Mouse (Mus musculus): ENCODE results near the gene Sun2. TPM values are rescaled to one million over a fixed set of nuclear protein-coding genes. Genes with fewer than 3 reads are reported as not detected.

The Sun2 gene
- polyA plus RNA-seq, 1 experiment from 2014 or later: 8.1 TPM

GRCm38 (mm10) chr15:79753873-79754272 is 11.5 kb upstream of the Sun2 start:
- H3K9ac ChIP-seq: peak overlapping the region; percentile 50; the same call in 1 of the 2 replicates
- no peaks in the 10 kb centered on the region for H3K36me3 ChIP-seq (ENCODE audit: poor library complexity, severe bottlenecking)
- H3K27ac ChIP-seq: no peak overlapping the region
- no peak overlapping the region for H3K4me2 ChIP-seq
- H3K27me3 ChIP-seq: no peaks in the 10 kb centered on the region
- ATAC-seq: no peak
- H3K4me3 ChIP-seq: no peak overlapping the region
- WGBS: 51% methylated on average over 4 of the region's 4 CpGs
- H3K4me1 ChIP-seq: peaks cover 9% of the 10 kb centered on the region
- no peaks in the 10 kb centered on the region for H3K9me3 ChIP-seq (replicated peaks)

GRCm38 (mm10) chr15:79753420-79753752 is 11.1 kb upstream of the Sun2 start:
- Histone ChIP-seq H3K4me3 (no peak overlapping the region), H3K9ac (no peak overlapping the region), H3K4me1 (peaks cover 9% of the 10 kb centered on the region), H3K27me3 (no peaks in the 10 kb centered on the region), H3K36me3 (ENCODE audit: poor library complexity, severe bottlenecking) (no peaks in the 10 kb centered on the region), H3K4me2 (no peak overlapping the region), H3K9me3 (replicated peaks) (no peaks in the 10 kb centered on the region), H3K27ac (no peak overlapping the region)
- 89% methylated on average over 3 of the region's 3 CpGs for WGBS
- no peak for ATAC-seq

GRCm38 (mm10) chr15:79752742-79753419 is 10.5 kb upstream of the Sun2 start:
- Histone ChIP-seq H3K27me3 (no peaks in the 10 kb centered on the region), H3K27ac (no peak overlapping the region), H3K4me3 (no peak overlapping the region), H3K9ac (no peak overlapping the region), H3K9me3 (replicated peaks) (no peaks in the 10 kb centered on the region), H3K4me2 (no peak overlapping the region), H3K4me1 (peaks cover 9% of the 10 kb centered on the region), H3K36me3 (ENCODE audit: poor library complexity, severe bottlenecking) (no peaks in the 10 kb centered on the region)
- 24% methylated on average over 11 of the region's 11 CpGs for WGBS
- peak; percentile 50; the same call in 1 of the 2 replicates for ATAC-seq

GRCm38 (mm10) chr15:79751772-79752171 is 9.4 kb upstream of the Sun2 start:
- Histone ChIP-seq H3K4me3 (no peak overlapping the region), H3K4me2 (no peak overlapping the region), H3K36me3 (ENCODE audit: poor library complexity, severe bottlenecking) (no peaks in the 10 kb centered on the region), H3K9me3 (replicated peaks) (no peaks in the 10 kb centered on the region), H3K4me1 (peaks cover 9% of the 10 kb centered on the region), H3K27me3 (no peaks in the 10 kb centered on the region), H3K9ac (no peak overlapping the region), H3K27ac (no peak overlapping the region)
- no peak for ATAC-seq
- 85% methylated on average over 17 of the region's 17 CpGs for WGBS

- Histone ChIP-seq H3K9ac (no peak overlapping the region), H3K36me3 (ENCODE audit: poor library complexity, severe bottlenecking) (no peaks in the 10 kb centered on the region), H3K4me1 (no peaks in the 10 kb centered on the region), H3K27ac (no peak overlapping the region), H3K27me3 (no peaks in the 10 kb centered on the region), H3K9me3 (replicated peaks) (no peaks in the 10 kb centered on the region), H3K4me2 (no peak overlapping the region), H3K4me3 (no peak overlapping the region)
- WGBS: 88% methylated on average over 8 of the region's 8 CpGs
- no peak for ATAC-seq
These were observed 7.9 kb upstream of the Sun2 start for GRCm38 (mm10) chr15:79750266-79750665.

- no peaks in the 10 kb centered on the region for H3K4me1 ChIP-seq
- no peaks in the 10 kb centered on the region for H3K9me3 ChIP-seq (replicated peaks)
- no peak for ATAC-seq
- no peaks in the 10 kb centered on the region for H3K27me3 ChIP-seq
- H3K9ac ChIP-seq: no peak overlapping the region
- no peak overlapping the region for H3K27ac ChIP-seq
- no peak overlapping the region for H3K4me2 ChIP-seq
- no peaks in the 10 kb centered on the region; the same call in 1 of the 2 replicates for H3K36me3 ChIP-seq (ENCODE audit: poor library complexity, severe bottlenecking)
- no peak overlapping the region for H3K4me3 ChIP-seq
- WGBS: 92% methylated on average over 7 of the region's 7 CpGs
These were observed 6.8 kb upstream of the Sun2 start for GRCm38 (mm10) chr15:79749162-79749561.

GRCm38 (mm10) chr15:79747998-79748397 is 5.7 kb upstream of the Sun2 start:
- no peak overlapping the region for H3K9ac ChIP-seq
- 0 out of 2 replicates have a peak, but pooled peaks have one; percentile 17 for ATAC-seq
- no peak overlapping the region for H3K27ac ChIP-seq
- peaks cover 3% of the 10 kb centered on the region for H3K4me1 ChIP-seq
- H3K36me3 ChIP-seq (ENCODE audit: poor library complexity, severe bottlenecking): no peaks in the 10 kb centered on the region; the same call in 1 of the 2 replicates
- no peak overlapping the region for H3K4me3 ChIP-seq
- no peak overlapping the region for H3K4me2 ChIP-seq
- no peaks in the 10 kb centered on the region for H3K9me3 ChIP-seq (replicated peaks)
- 47% methylated on average over 11 of the region's 11 CpGs for WGBS
- no peaks in the 10 kb centered on the region for H3K27me3 ChIP-seq

GRCm38 (mm10) chr15:79745883-79746282 is 3.5 kb upstream of the Sun2 start:
- Histone ChIP-seq H3K36me3 (ENCODE audit: poor library complexity, severe bottlenecking) (no peaks in the 10 kb centered on the region; the same call in 1 of the 2 replicates), H3K4me1 (peaks cover 12% of the 10 kb centered on the region), H3K9me3 (replicated peaks) (no peaks in the 10 kb centered on the region), H3K4me3 (no peak overlapping the region), H3K4me2 (no peak overlapping the region), H3K27me3 (no peaks in the 10 kb centered on the region), H3K27ac (no peak overlapping the region), H3K9ac (no peak overlapping the region)
- no peak for ATAC-seq
- 90% methylated on average over 5 of the region's 5 CpGs for WGBS

- no peaks in the 10 kb centered on the region for H3K9me3 ChIP-seq (replicated peaks)
- H3K27me3 ChIP-seq: no peaks in the 10 kb centered on the region
- no peak overlapping the region for H3K27ac ChIP-seq
- H3K9ac ChIP-seq: no peak overlapping the region
- ATAC-seq: no peak
- no peak overlapping the region for H3K4me3 ChIP-seq
- WGBS: 87% methylated on average over 10 of the region's 10 CpGs
- no peak overlapping the region for H3K4me2 ChIP-seq
- H3K36me3 ChIP-seq (ENCODE audit: poor library complexity, severe bottlenecking): no peaks in the 10 kb centered on the region; the same call in 1 of the 2 replicates
- H3K4me1 ChIP-seq: peaks cover 17% of the 10 kb centered on the region
These were observed 3.0 kb upstream of the Sun2 start for GRCm38 (mm10) chr15:79745312-79745711.

- ATAC-seq: no peak
- H3K9me3 ChIP-seq (replicated peaks): no peaks in the 10 kb centered on the region
- no peak overlapping the region for H3K4me3 ChIP-seq
- H3K4me2 ChIP-seq: no peak overlapping the region
- peaks cover 2% of the 10 kb centered on the region for H3K36me3 ChIP-seq (ENCODE audit: poor library complexity, severe bottlenecking)
- H3K27ac ChIP-seq: no peak overlapping the region
- WGBS: 77% methylated on average over 8 of the region's 8 CpGs
- H3K27me3 ChIP-seq: no peaks in the 10 kb centered on the region
- no peak overlapping the region for H3K9ac ChIP-seq
- H3K4me1 ChIP-seq: peaks cover 23% of the 10 kb centered on the region
These were observed 2.4 kb upstream of the Sun2 start for GRCm38 (mm10) chr15:79744742-79745141.

- Histone ChIP-seq H3K4me1 (peaks cover 27% of the 10 kb centered on the region), H3K4me3 (no peak overlapping the region), H3K9me3 (replicated peaks) (no peaks in the 10 kb centered on the region), H3K27me3 (no peaks in the 10 kb centered on the region), H3K27ac (no peak overlapping the region), H3K9ac (no peak overlapping the region), H3K4me2 (no peak overlapping the region), H3K36me3 (ENCODE audit: poor library complexity, severe bottlenecking) (peaks cover 10% of the 10 kb centered on the region)
- ATAC-seq: no peak
- 95% methylated on average over 11 of the region's 11 CpGs for WGBS
These were observed 1.7 kb upstream of the Sun2 start for GRCm38 (mm10) chr15:79744001-79744400.

GRCm38 (mm10) chr15:79742706-79743023 is 329 bp upstream of the Sun2 start:
- ATAC-seq: no peak
- Histone ChIP-seq H3K4me1 (peaks cover 34% of the 10 kb centered on the region), H3K9ac (peak overlapping the region; percentile 91), H3K9me3 (replicated peaks) (no peaks in the 10 kb centered on the region), H3K36me3 (ENCODE audit: poor library complexity, severe bottlenecking) (peaks cover 23% of the 10 kb centered on the region), H3K27ac (peak overlapping the region; percentile 48; the same call in 1 of the 2 replicates), H3K4me2 (peak overlapping the region; percentile 80), H3K4me3 (peak overlapping the region; percentile 92), H3K27me3 (no peaks in the 10 kb centered on the region)
- 0% methylated on average over 22 of the region's 23 CpGs for WGBS
